Comparison of ENCODE assay signal across 8 mouse cellular contexts in the genomic region with DNA sequence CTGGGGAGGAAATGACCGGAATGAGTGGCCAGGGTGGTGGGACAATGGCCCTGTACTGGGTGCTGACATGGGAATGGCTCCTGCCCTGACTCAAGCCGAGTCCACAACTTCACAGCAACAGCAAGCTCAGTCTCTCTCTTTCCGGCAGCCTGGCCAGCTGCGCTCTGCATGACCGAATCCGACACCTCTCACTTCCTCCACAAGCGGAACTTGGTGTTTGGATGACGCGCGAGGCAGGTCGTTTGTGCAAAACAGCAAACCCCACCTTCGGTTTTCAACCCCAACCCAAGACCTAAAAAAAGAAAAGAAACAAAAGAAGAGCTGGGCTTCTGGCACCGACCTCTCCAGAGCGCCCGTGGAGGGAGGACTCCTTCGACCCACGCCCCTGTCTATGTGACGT. TPM values are rescaled to one million over a fixed set of nuclear protein-coding genes. Genes with fewer than 3 reads are reported as not detected.
DNase-seq lines count a peak whose midpoint lies in the region; ATAC-seq and TF ChIP-seq lines count a peak whose summit lies in the region.

No protein-coding gene starts in this region.

- peak; percentile 50 for ATAC-seq in activated CD4-positive, CD25-positive, alpha-beta regulatory T cell, adult 4 months
- no peak for ATAC-seq in heart, embryonic 11.5 days (replicated peaks; ENCODE audit: insufficient number of reproducible peaks, low FRiP score, low TSS enrichment)

- H3K36me3 ChIP-seq in heart, embryonic 11.5 days (ENCODE audit: control insufficient read depth, insufficient read depth, low read length) = no peaks in the 10 kb centered on the region
- no peaks in the 10 kb centered on the region for H3K36me3 ChIP-seq in megakaryocyte, embryonic 14.5 days (replicated peaks; ENCODE audit: low read length)

- TF ChIP-seq CTCF in cerebellum, adult 2 months (IDR thresholded peaks at IDR 0.05; ENCODE audit: borderline replicate concordance, insufficient read depth, low read depth, low read length) = no peak

- TF ChIP-seq POLR2A in cerebellum, adult 2 months (IDR thresholded peaks at IDR 0.05; ENCODE audit: borderline replicate concordance, insufficient read depth, low read length) = no peak

- WGBS in heart, embryonic 11.5 days (ENCODE audit: insufficient replicate concordance) = 42% methylated on average over 18 of the region's 18 CpGs
- WGBS in cerebellum, adult 2 months = 72% methylated on average over 18 of the region's 18 CpGs

- peak overlapping the region; percentile 39 for H3K4me2 ChIP-seq in heart, embryonic 11.5 days

- DNase-seq in kidney, postnatal 25 days = peak; percentile 48 to 76
- no peak for DNase-seq in cerebellum, adult 2 months
- DNase-seq in urinary bladder, postnatal 36 days (ENCODE audit: low spot score in 2 of 2) = no peak
- no peak for DNase-seq in cerebellum, postnatal 25 days
- DNase-seq in gastrocnemius, postnatal 36 days = no peak

- no peaks in the 10 kb centered on the region for H3K9me3 ChIP-seq in heart, embryonic 11.5 days (replicated peaks; ENCODE audit: control insufficient read depth, low read length)
- H3K9me3 ChIP-seq in megakaryocyte, embryonic 14.5 days = no peaks in the 10 kb centered on the region

- peak overlapping the region; percentile 6; the same call in 1 of the 2 replicates for H3K9ac ChIP-seq in heart, embryonic 11.5 days (ENCODE audit: low read depth, low read length)

- intact Hi-C loops in gastrocnemius, postnatal 36 days (cut with DNase I) = no loop called here

- H3K27me3 ChIP-seq in heart, embryonic 11.5 days (ENCODE audit: control insufficient read depth, insufficient read depth, low read length) = no peaks in the 10 kb centered on the region
- peaks cover 65% of the 10 kb centered on the region for H3K27me3 ChIP-seq in megakaryocyte, embryonic 14.5 days (replicated peaks)
- H3K27me3 ChIP-seq in cerebellum, adult 2 months (ENCODE audit: control insufficient read depth, insufficient read depth, low read length) = no peaks in the 10 kb centered on the region

- peaks cover 31% of the 10 kb centered on the region for H3K4me1 ChIP-seq in heart, embryonic 11.5 days (ENCODE audit: control insufficient read depth, insufficient read depth, low read length)
- H3K4me1 ChIP-seq in megakaryocyte, embryonic 14.5 days = peaks cover 44% of the 10 kb centered on the region
- H3K4me1 ChIP-seq in cerebellum, adult 2 months (ENCODE audit: control insufficient read depth, insufficient read depth, low read length) = peaks cover 48% of the 10 kb centered on the region

- no peak overlapping the region for H3K4me3 ChIP-seq in heart, embryonic 11.5 days (ENCODE audit: low read depth, low read length)
- H3K4me3 ChIP-seq in megakaryocyte, embryonic 14.5 days (replicated peaks) = peak overlapping the region; percentile 87
- no peak overlapping the region for H3K4me3 ChIP-seq in cerebellum, adult 2 months (replicated peaks; ENCODE audit: insufficient read depth, low read depth, low read length)

- H3K27ac ChIP-seq in heart, embryonic 11.5 days (ENCODE audit: low read depth, low read length) = no peak overlapping the region
- H3K27ac ChIP-seq in cerebellum, adult 2 months (ENCODE audit: insufficient read depth, low read length) = no peak overlapping the region

RNA-seq across cellular contexts. Expression of a gene that starts 34.3 kb away (rescaled TPM):
- 10 to 100 TPM; 35.9 TPM for polyA plus RNA-seq in activated CD4-positive, CD25-positive, alpha-beta regulatory T cell, adult 4 months (2017; shearing (Covaris generic))
- polyA plus RNA-seq in heart, embryonic 11.5 days (2014; fragmentation: Nextera tagmentation; extraction: Ambion mirVana) = 38.4 and 40.0 TPM in 2 replicates
- 76.8 and 104 TPM in 2 replicates for polyA plus RNA-seq in megakaryocyte, embryonic 14.5 days (2012; ENCODE audit: insufficient read depth, low replicate concordance)
- polyA plus RNA-seq in cerebellum, adult 2 months (2012; rRNA removed) = 24.6 and 26.1 TPM in 2 replicates
- total RNA-seq in gastrocnemius, postnatal 36 days (2021) = 10 to 100 TPM; 20.9 to 25.2 TPM

RNA-seq across cellular contexts. Expression of a gene that starts 53.1 kb away (rescaled TPM):
- not detected for polyA plus RNA-seq in activated CD4-positive, CD25-positive, alpha-beta regulatory T cell, adult 4 months (2017; shearing (Covaris generic))
- 2.1 and 3.5 TPM in 2 replicates for polyA plus RNA-seq in heart, embryonic 11.5 days (2014; fragmentation: Nextera tagmentation; extraction: Ambion mirVana)
- not detected in 2 replicates for polyA plus RNA-seq in megakaryocyte, embryonic 14.5 days (2012; ENCODE audit: insufficient read depth, low replicate concordance)
- polyA plus RNA-seq in cerebellum, adult 2 months (2012; rRNA removed) = not detected in 2 replicates
- not detected for total RNA-seq in gastrocnemius, postnatal 36 days (2021)

Comparison
In these comparisons a context has a peak if more than half of its experiments do, and no peak if none do; other contexts are left out.
1. DNase-seq: peak in kidney, postnatal 25 days (2 of 2); none in cerebellum, adult 2 months (0 of 2), urinary bladder, postnatal 36 days (0 of 2), cerebellum, postnatal 25 days (0 of 2) and gastrocnemius, postnatal 36 days (0 of 2).